Mouse (Mus musculus) forebrain, embryonic 12.5 days (tissue): ENCODE data around the gene Stx18. TPM values are rescaled to one million over a fixed set of nuclear protein-coding genes. Genes with fewer than 3 reads are reported as not detected.

ENCODE experiments used
- ATAC-seq: fragments of 200-750 bp; cut with Nextera tagmentation; 2 replicates; pipeline ENCODE4 v1.8.0; 2017; ENCODE audit warnings: moderate TSS enrichment; ENCODE audit not compliant: low FRiP score
- H3K27ac ChIP-seq: fragments of 300-500 bp; sonication (generic); 2 replicates; pipeline ENCODE4 v1.5.1; 2016; ENCODE audit warnings: mild to moderate bottlenecking
- H3K27me3 ChIP-seq: fragments of 300-500 bp; sonication (generic); 2 replicates; pipeline ENCODE4 v1.6.1; 2016; ENCODE audit warnings: mild to moderate bottlenecking
- H3K36me3 ChIP-seq: fragments of 300-500 bp; sonication (generic); replicated peaks from 2 replicates; pipeline ENCODE4 v1.6.1; 2016; ENCODE audit warnings: mild to moderate bottlenecking
- H3K4me1 ChIP-seq: fragments of 300-500 bp; sonication (generic); 2 replicates; pipeline ENCODE4 v1.6.1; 2016
- H3K4me2 ChIP-seq: fragments of 300-500 bp; sonication (generic); 2 replicates; pipeline ENCODE4 v1.6.1; 2016; ENCODE audit warnings: mild to moderate bottlenecking, moderate library complexity
- H3K4me3 ChIP-seq: fragments of 300-500 bp; sonication (generic); replicated peaks from 2 replicates; pipeline ENCODE4 v1.5.1; 2016; ENCODE audit warnings: mild to moderate bottlenecking
- H3K9ac ChIP-seq: fragments of 300-500 bp; sonication (generic); 2 replicates; pipeline ENCODE4 v1.6.1; 2016; ENCODE audit warnings: mild to moderate bottlenecking
- H3K9me3 ChIP-seq: fragments of 300-500 bp; sonication (generic); 2 replicates; pipeline ENCODE4 v1.6.1; 2016
- WGBS: fragments of 180-500 bp; shearing (Covaris S2); methylation state at CpG from one replicate; pipeline ENCODE4 v1.1.7; 2016; 5-methylcytosine and 5-hydroxymethylcytosine counted together
- polyA plus RNA-seq: library from polyadenylated mRNA; unstranded; fragments of >200 nt; fragmentation: Nextera tagmentation; extraction: Ambion mirVana; gene quantifications from 2 replicates; pipeline ENCODE4 v1.2.1, GENCODE M21; 2016

The Stx18 gene
- polyA plus RNA-seq, 1 experiment from 2014 or later = 41.6 TPM

- H3K4me3 ChIP-seq = no peak overlapping the region
- peaks cover 60% of the 10 kb centered on the region for H3K4me1 ChIP-seq
Measured at GRCm38 (mm10) chr5:38152201-38153108, 113.9 kb downstream of the Stx18 start.

DNA sequence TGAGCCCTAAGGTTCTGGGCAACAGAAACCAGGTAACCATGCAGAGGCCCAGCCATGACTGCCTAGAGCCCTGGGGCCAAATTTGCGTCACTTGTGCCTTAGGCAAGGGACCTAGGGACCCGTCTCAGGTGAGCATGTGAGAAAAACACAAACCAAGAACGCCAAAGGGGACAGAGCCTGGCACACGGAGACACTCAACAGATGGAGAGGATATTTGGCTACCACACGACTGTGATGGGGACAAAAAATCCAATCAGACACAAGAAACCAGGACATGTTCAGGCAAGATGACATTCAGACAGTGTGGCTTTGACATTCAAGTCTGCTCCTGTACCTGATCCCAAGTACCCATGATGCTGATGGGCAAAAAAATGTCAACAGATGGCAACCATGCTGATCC, 115.1 kb downstream of the Stx18 start:
- H3K4me1 ChIP-seq = peaks cover 66% of the 10 kb centered on the region
- WGBS = 90% methylated on average over 5 of the region's 5 CpGs

More at GRCm38 (mm10) chr5:38152201-38153108, 113.9 kb downstream of the Stx18 start:
- Histone ChIP-seq H3K4me2 (no peak overlapping the region; the same call in 1 of the 2 replicates), H3K36me3 (peaks cover 99% of the 10 kb centered on the region), H3K9me3 (no peaks in the 10 kb centered on the region; the same call in 1 of the 2 replicates), H3K9ac (peak overlapping the region; percentile 36; the same call in 1 of the 2 replicates), H3K27me3 (no peaks in the 10 kb centered on the region), H3K27ac (0 out of 2 replicates have a peak overlapping the region, but pooled peaks have one; percentile 5)
- 94% methylated on average over 10 of the region's 10 CpGs for WGBS
- ATAC-seq = no peak

GRCm38 (mm10) chr5:38157481-38158020, 119.0 kb downstream of the Stx18 start:
- Histone ChIP-seq H3K9ac (peak overlapping the region; percentile 90), H3K4me3 (peak overlapping the region; percentile 77), H3K27me3 (peaks cover 27% of the 10 kb centered on the region), H3K4me2 (peak overlapping the region; percentile 75), H3K36me3 (peaks cover 52% of the 10 kb centered on the region), H3K4me1 (peaks cover 55% of the 10 kb centered on the region), H3K9me3 (no peaks in the 10 kb centered on the region), H3K27ac (no peak overlapping the region)
- 66% methylated on average over 9 of the region's 9 CpGs for WGBS
- no peak for ATAC-seq

More for the DNA sequence above, 115.1 kb downstream of the Stx18 start:
- Histone ChIP-seq H3K27ac (no peak overlapping the region), H3K36me3 (peaks cover 90% of the 10 kb centered on the region), H3K9ac (no peak overlapping the region), H3K27me3 (no peaks in the 10 kb centered on the region), H3K4me2 (peak overlapping the region; percentile 2), H3K4me3 (no peak overlapping the region), H3K9me3 (no peaks in the 10 kb centered on the region; the same call in 1 of the 2 replicates)
- ATAC-seq = no peak

DNA sequence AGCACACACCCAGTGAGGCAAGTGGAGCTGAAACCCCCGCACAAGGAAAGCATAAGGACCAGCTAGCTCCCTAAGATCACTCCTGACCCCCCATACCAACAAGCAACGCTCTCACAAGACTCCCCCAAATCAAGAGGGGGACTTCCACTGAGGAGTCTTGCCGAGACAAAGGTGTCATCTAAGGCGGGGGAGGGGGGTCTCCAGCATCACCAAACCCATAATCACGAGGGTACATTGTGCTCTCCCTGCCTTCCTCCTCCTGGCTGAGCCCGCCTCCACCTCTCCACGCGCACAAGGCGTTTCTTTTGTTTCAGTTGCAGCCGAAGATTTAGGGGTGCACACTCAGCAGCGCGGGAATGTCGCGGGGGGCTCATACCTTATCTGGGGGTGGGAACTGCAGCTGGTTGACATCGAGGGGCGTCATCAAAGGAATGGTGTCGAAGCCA, 120.0 kb downstream of the Stx18 start:
- Histone ChIP-seq H3K4me3 (peak overlapping the region; percentile 77), H3K9ac (peak overlapping the region; percentile 90), H3K4me1 (peaks cover 46% of the 10 kb centered on the region), H3K27me3 (peaks cover 32% of the 10 kb centered on the region), H3K27ac (peak overlapping the region; percentile 88), H3K9me3 (no peaks in the 10 kb centered on the region), H3K4me2 (peak overlapping the region; percentile 75), H3K36me3 (peaks cover 42% of the 10 kb centered on the region)
- WGBS = 1% methylated on average over 17 of the region's 17 CpGs
- ATAC-seq = peak; percentile 62

- H3K36me3 ChIP-seq = peaks cover 36% of the 10 kb centered on the region
- under 1% methylated on average over 72 of the region's 79 CpGs for WGBS
- peaks cover 40% of the 10 kb centered on the region for H3K4me1 ChIP-seq
- H3K9ac ChIP-seq = peak overlapping the region; percentile 90
- peak overlapping the region; percentile 75 for H3K4me2 ChIP-seq
- ATAC-seq = peak; percentile 87
- peak overlapping the region; percentile 77 for H3K4me3 ChIP-seq
- H3K27me3 ChIP-seq = peaks cover 32% of the 10 kb centered on the region
- H3K9me3 ChIP-seq = no peaks in the 10 kb centered on the region
- H3K27ac ChIP-seq = peak overlapping the region; percentile 88
Measured at GRCm38 (mm10) chr5:38158947-38159633, 120.5 kb downstream of the Stx18 start.

DNA sequence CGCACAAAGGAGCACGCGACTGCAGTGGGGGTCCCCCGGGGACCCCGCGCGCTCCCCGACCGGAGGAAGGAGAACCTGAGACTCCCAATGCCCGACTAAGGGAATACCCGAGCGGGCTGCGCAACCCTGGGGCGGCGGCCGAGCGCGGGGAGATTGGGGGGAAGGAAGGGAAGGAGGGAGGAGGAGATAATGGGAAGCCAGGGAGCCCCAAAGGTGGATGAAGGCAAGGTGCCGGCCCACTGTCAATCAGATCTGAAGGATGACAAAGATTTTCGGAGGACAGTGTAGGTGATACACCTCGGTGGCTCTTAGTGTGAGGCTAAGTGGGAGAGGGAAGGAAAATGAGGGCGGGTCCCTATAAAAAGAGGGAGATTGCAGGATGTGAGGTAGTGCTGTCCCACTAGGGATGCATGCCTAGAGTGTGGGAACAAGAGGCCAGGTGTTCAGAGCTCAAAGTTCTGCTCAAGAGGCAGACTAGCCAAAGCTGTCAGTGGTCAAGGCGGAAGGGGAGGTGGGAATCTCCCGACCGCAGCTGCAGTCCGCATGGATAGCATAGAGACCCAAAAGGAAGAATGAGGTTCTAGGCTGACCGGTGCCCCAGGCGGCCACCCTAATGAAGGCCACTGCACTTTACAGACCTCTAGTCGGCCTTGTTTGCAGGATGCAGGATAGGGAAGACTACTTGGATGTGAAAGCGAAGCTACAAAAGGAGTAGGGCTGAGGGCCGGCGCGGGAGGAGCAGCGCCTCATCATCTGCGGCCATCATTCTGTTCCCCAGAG, 121.3 kb downstream of the Stx18 start, which contains the start of gene Nsg1:
Nsg1 (minus strand) TSS at position 274 of the 780 bp plus-strand sequence.
- Histone ChIP-seq H3K36me3 (peaks cover 29% of the 10 kb centered on the region), H3K9ac (peak within 1 kb of the TSS; percentile 90), H3K4me3 (peak within 1 kb of the TSS; percentile 77), H3K4me2 (peak within 1 kb of the TSS; percentile 75), H3K27me3 (peaks cover 32% of the 10 kb centered on the region), H3K27ac (peak within 1 kb of the TSS; percentile 88), H3K9me3 (no peaks in the 10 kb centered on the region), H3K4me1 (peaks cover 37% of the 10 kb centered on the region)
- WGBS = 6% methylated on average over 35 of the region's 35 CpGs
- peak; percentile 44 for ATAC-seq

- ATAC-seq = no peak
- Histone ChIP-seq H3K4me3 (no peak overlapping the region), H3K36me3 (no peaks in the 10 kb centered on the region), H3K27ac (no peak overlapping the region), H3K9me3 (0 out of 2 replicates have a peak, but pooled peaks cover 4% of the 10 kb centered on the region), H3K4me1 (no peaks in the 10 kb centered on the region), H3K27me3 (peaks cover 4% of the 10 kb centered on the region; the same call in 1 of the 2 replicates), H3K4me2 (no peak overlapping the region), H3K9ac (no peak overlapping the region)
- 80% methylated on average over 11 of the region's 11 CpGs for WGBS
Measured at GRCm38 (mm10) chr5:38168497-38168896, 130.0 kb downstream of the Stx18 start.

DNA sequence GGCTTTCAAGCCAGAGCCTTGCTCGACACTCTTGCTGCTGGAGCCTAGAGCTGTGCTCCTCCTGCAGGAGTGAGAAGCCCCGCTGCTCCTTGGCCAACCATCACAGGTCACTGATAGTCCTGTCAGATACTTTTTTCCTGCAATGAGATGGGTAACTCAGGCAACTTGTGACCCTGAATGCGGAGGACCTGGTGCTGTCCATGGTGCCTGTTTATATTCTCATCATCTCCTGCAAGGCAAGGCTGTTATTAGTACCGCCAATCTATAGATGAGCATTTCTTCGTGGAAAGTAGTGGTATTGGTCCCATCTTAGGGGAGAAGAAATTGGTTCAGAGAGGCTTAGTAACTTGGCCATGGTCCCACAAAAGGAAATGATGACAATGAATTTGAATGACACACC, 135.2 kb downstream of the Stx18 start:
- Histone ChIP-seq H3K9me3 (0 out of 2 replicates have a peak, but pooled peaks cover 4% of the 10 kb centered on the region), H3K36me3 (no peaks in the 10 kb centered on the region), H3K27me3 (peaks cover 2% of the 10 kb centered on the region; the same call in 1 of the 2 replicates), H3K4me1 (no peaks in the 10 kb centered on the region), H3K9ac (no peak overlapping the region), H3K27ac (no peak overlapping the region), H3K4me2 (no peak overlapping the region), H3K4me3 (no peak overlapping the region)
- 63% methylated on average over 5 of the region's 5 CpGs for WGBS
- no peak for ATAC-seq

- H3K9ac ChIP-seq = no peak overlapping the region
- WGBS = 86% methylated on average over 16 of the region's 16 CpGs
- no peak for ATAC-seq
- H3K27ac ChIP-seq = no peak overlapping the region
- no peak overlapping the region for H3K4me2 ChIP-seq
- 0 out of 2 replicates have a peak, but pooled peaks cover 4% of the 10 kb centered on the region for H3K9me3 ChIP-seq
- H3K4me3 ChIP-seq = no peak overlapping the region
- no peaks in the 10 kb centered on the region for H3K36me3 ChIP-seq
- no peaks in the 10 kb centered on the region for H3K4me1 ChIP-seq
- H3K27me3 ChIP-seq = no peaks in the 10 kb centered on the region; the same call in 1 of the 2 replicates
Measured at GRCm38 (mm10) chr5:38174256-38174912, 135.8 kb downstream of the Stx18 start.

DNA sequence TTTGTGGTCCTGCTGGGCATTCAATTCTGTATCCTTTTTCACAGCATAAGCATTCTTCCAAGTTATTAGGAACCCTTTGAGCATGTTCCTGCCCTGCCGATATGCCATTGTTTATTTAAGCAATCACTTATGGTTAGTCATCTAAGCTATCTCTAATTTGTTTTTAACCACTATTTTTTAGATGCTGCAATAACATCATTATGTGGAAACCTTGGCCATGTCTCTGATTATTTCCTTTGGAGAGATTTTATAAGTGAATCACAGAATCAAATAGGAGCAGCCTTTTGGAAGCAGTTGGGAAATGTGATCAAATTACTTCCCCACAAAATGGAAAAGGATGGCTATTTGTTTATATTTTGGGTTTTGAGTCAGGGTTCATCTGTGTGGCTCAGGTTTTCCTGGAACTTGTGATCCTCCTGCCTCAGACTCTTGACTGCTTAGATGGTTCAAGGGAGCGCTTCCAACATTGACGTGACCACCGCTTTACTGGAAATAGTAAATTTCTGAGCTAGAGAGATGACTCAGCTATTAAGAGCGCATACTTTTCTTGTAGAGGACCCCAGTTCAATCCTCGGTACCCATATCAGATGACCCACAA, 146.2 kb downstream of the Stx18 start:
- no peak overlapping the region for H3K4me2 ChIP-seq
- no peaks in the 10 kb centered on the region for H3K4me1 ChIP-seq
- H3K4me3 ChIP-seq = no peak overlapping the region
- no peak overlapping the region for H3K27ac ChIP-seq
- no peak for ATAC-seq
- no peak overlapping the region for H3K9ac ChIP-seq
- WGBS = 88% methylated on average over 6 of the region's 6 CpGs
- no peaks in the 10 kb centered on the region for H3K27me3 ChIP-seq
- H3K36me3 ChIP-seq = no peaks in the 10 kb centered on the region
- no peaks in the 10 kb centered on the region for H3K9me3 ChIP-seq

- 77% methylated on average over 2 of the region's 2 CpGs for WGBS
Measured at GRCm38 (mm10) chr5:38187006-38187405, 148.5 kb downstream of the Stx18 start.

More at GRCm38 (mm10) chr5:38187006-38187405, 148.5 kb downstream of the Stx18 start:
- Histone ChIP-seq H3K4me2 (no peak overlapping the region), H3K4me3 (no peak overlapping the region), H3K36me3 (no peaks in the 10 kb centered on the region), H3K27ac (no peak overlapping the region), H3K27me3 (no peaks in the 10 kb centered on the region), H3K9ac (no peak overlapping the region), H3K4me1 (no peaks in the 10 kb centered on the region), H3K9me3 (no peaks in the 10 kb centered on the region)
- ATAC-seq = no peak
